Mouse (Mus musculus) CH12.LX (cell line): ENCODE results near the gene Myo15. TPM values are rescaled to one million over a fixed set of nuclear protein-coding genes. Genes with fewer than 3 reads are reported as not detected.
A peak's percentile ranks its signal among the peaks of the same experiment; 100 is the strongest.

Source experiments
- DNase-seq: peaks from one replicate; pipeline ENCODE4 v3.0.0-alpha.2; 2013; ENCODE audit errors: extremely low read depth
- H3K27ac ChIP-seq: 2 replicates; pipeline ENCODE4 v1.5.1; 2012; ENCODE audit warnings: low read depth, mild to moderate bottlenecking, control low read depth, moderate library complexity; ENCODE audit not compliant: insufficient read depth
- H3K27me3 ChIP-seq: replicated peaks from 2 replicates; pipeline ENCODE3; 2012; ENCODE audit warnings: inconsistent platforms
- H3K36me3 ChIP-seq, 2 experiments: replicated peaks in 1 of 2; 2 replicates each; pipeline versions ENCODE3 to v1.6.1; 2012; ENCODE audit warnings: inconsistent platforms in 1 of 2, low read length in 1 of 2, mild to moderate bottlenecking in 1 of 2, mixed read lengths in 1 of 2, moderate library complexity in 1 of 2; ENCODE audit not compliant: control insufficient read depth in 1 of 2, insufficient read depth in 1 of 2
- H3K4me1 ChIP-seq, 2 experiments: 2 replicates each; pipeline ENCODE4 v1.6.1; 2012; ENCODE audit warnings: inconsistent platforms in 1 of 2, moderate library complexity in 1 of 2; ENCODE audit not compliant: insufficient read depth in 2 of 2, control insufficient read depth in 1 of 2
- H3K4me2 ChIP-seq: 2 replicates; pipeline ENCODE4 v1.6.1; 2012; ENCODE audit warnings: low read depth, mild to moderate bottlenecking, control low read depth; ENCODE audit not compliant: poor library complexity, insufficient read depth, severe bottlenecking
- H3K4me3 ChIP-seq, 3 experiments: fragments of 150-350 bp in 1 of 3; sonication (generic) in 1 of 3; replicated peaks in 1 of 3; 2 replicates each; pipeline versions ENCODE3 to v1.5.1; 2011 to 2012; ENCODE audit warnings: low read depth in 2 of 3, low read length in 2 of 3, mild to moderate bottlenecking in 2 of 3, moderate library complexity in 2 of 3, control low read depth in 1 of 3, improper control_type of control experiment in 1 of 3, inconsistent platforms in 1 of 3, mixed read lengths in 1 of 3; ENCODE audit not compliant: poor library complexity in 1 of 3
- H3K79me2 ChIP-seq: replicated peaks from 2 replicates; pipeline ENCODE4 v1.6.1; 2012; ENCODE audit warnings: mild to moderate bottlenecking, moderate library complexity; ENCODE audit not compliant: control insufficient read depth, poor library complexity, insufficient read depth, severe bottlenecking; ENCODE audit errors: extremely low read depth
- H3K9ac ChIP-seq: 2 replicates; pipeline ENCODE4 v1.6.1; 2012; ENCODE audit warnings: low read depth, mild to moderate bottlenecking, control low read depth, moderate library complexity; ENCODE audit not compliant: insufficient read depth
- H3K9me3 ChIP-seq: replicated peaks from 2 replicates; pipeline ENCODE3; 2012; ENCODE audit warnings: low read length, inconsistent platforms, mixed read lengths
- CHD1 ChIP-seq: IDR thresholded peaks from 2 replicates; pipeline ENCODE4 v1.6.1; 2012; ENCODE audit warnings: low read depth, low read length, improper control_type of control experiment, inconsistent platforms
- CTCF ChIP-seq, 2 experiments: IDR thresholded peaks in 1 of 2; conservative IDR thresholded peaks in 1 of 2; 2 replicates each; pipeline ENCODE4 v1.5.1; 2011 to 2012; ENCODE audit warnings: low read depth in 2 of 2, low read length in 2 of 2, improper control_type of control experiment in 1 of 2, inconsistent platforms in 1 of 2, mild to moderate bottlenecking in 1 of 2, moderate library complexity in 1 of 2
- E2F4 ChIP-seq: IDR thresholded peaks from 2 replicates; pipeline ENCODE4 v1.6.1; 2011; ENCODE audit warnings: low read depth, low read length, improper control_type of control experiment; ENCODE audit not compliant: insufficient replicate concordance
- ELF1 ChIP-seq: IDR thresholded peaks from 2 replicates; pipeline ENCODE4 v1.6.1; 2014; ENCODE audit warnings: low read depth, mild to moderate bottlenecking, inconsistent platforms, low read length, improper control_type of control experiment
- EP300 ChIP-seq: IDR thresholded peaks from 2 replicates; pipeline ENCODE4 v1.6.1; 2011; ENCODE audit warnings: low read length, improper control_type of control experiment
- GABPA ChIP-seq: IDR thresholded peaks from 2 replicates; pipeline ENCODE4 v1.6.1; 2012; ENCODE audit warnings: low read depth, low read length, improper control_type of control experiment, inconsistent platforms; ENCODE audit not compliant: insufficient replicate concordance
- HCFC1 ChIP-seq: IDR thresholded peaks from 2 replicates; pipeline ENCODE4 v1.6.1; 2012; ENCODE audit warnings: low read depth, mild to moderate bottlenecking, inconsistent platforms, low read length, improper control_type of control experiment
- IRF4 ChIP-seq: IDR thresholded peaks from 2 replicates; pipeline ENCODE4 v1.6.1; 2014; ENCODE audit warnings: low read depth, mild to moderate bottlenecking, inconsistent platforms, low read length, improper control_type of control experiment
- JUN ChIP-seq: IDR thresholded peaks from 2 replicates; pipeline ENCODE4 v1.6.1; 2011; ENCODE audit warnings: low read depth, mild to moderate bottlenecking, low read length, improper control_type of control experiment, moderate library complexity; ENCODE audit not compliant: insufficient read depth
- KAT2A ChIP-seq: IDR thresholded peaks from 2 replicates; pipeline ENCODE4 v1.6.1; 2012; ENCODE audit warnings: low read length, improper control_type of control experiment, inconsistent platforms; ENCODE audit not compliant: insufficient replicate concordance
- MAFK ChIP-seq: IDR thresholded peaks from 2 replicates; pipeline ENCODE4 v1.6.1; 2011; ENCODE audit warnings: low read length, improper control_type of control experiment; ENCODE audit not compliant: insufficient replicate concordance
- MAX ChIP-seq: IDR thresholded peaks from 2 replicates; pipeline ENCODE4 v1.6.1; 2011; ENCODE audit warnings: low read length, improper control_type of control experiment
- MAZ ChIP-seq: IDR thresholded peaks from 2 replicates; pipeline ENCODE4 v1.6.1; 2012; ENCODE audit warnings: low read depth, mild to moderate bottlenecking, inconsistent platforms, low read length, improper control_type of control experiment, moderate library complexity
- MXI1 ChIP-seq: IDR thresholded peaks from 2 replicates; pipeline ENCODE4 v1.6.1; 2011; ENCODE audit warnings: mild to moderate bottlenecking, low read depth, low read length, improper control_type of control experiment
- MYC ChIP-seq: IDR thresholded peaks from 2 replicates; pipeline ENCODE4 v1.6.1; 2011; ENCODE audit warnings: low read depth, mild to moderate bottlenecking, improper control_type of control experiment, low read length
- NRF1 ChIP-seq: IDR thresholded peaks from 2 replicates; pipeline ENCODE4 v1.6.1; 2014; ENCODE audit warnings: low read depth, mild to moderate bottlenecking, inconsistent platforms, low read length, improper control_type of control experiment, moderate library complexity
- PAX5 ChIP-seq: IDR thresholded peaks from 2 replicates; pipeline ENCODE4 v1.6.1; 2012; ENCODE audit warnings: low read length, inconsistent platforms, mixed read lengths
- POLR2A ChIP-seq: IDR thresholded peaks from 2 replicates; pipeline ENCODE4 v1.6.1; 2011; ENCODE audit warnings: low read depth, mild to moderate bottlenecking, improper control_type of control experiment, low read length
- POLR2AphosphoS2 ChIP-seq: IDR thresholded peaks from 2 replicates; pipeline ENCODE4 v1.6.1; 2011; ENCODE audit warnings: low read depth, low read length, improper control_type of control experiment
- RAD21 ChIP-seq: IDR thresholded peaks from 2 replicates; pipeline ENCODE4 v1.6.1; 2011; ENCODE audit warnings: low read depth, mild to moderate bottlenecking, low read length, improper control_type of control experiment, moderate library complexity
- RCOR1 ChIP-seq: conservative IDR thresholded peaks from 2 replicates; pipeline ENCODE4 v1.6.1; 2012; ENCODE audit warnings: low read depth, mild to moderate bottlenecking, inconsistent platforms, low read length, improper control_type of control experiment
- SMC3 ChIP-seq: IDR thresholded peaks from 2 replicates; pipeline ENCODE4 v1.6.1; 2011; ENCODE audit warnings: low read depth, low read length, improper control_type of control experiment
- TBP ChIP-seq: conservative IDR thresholded peaks from 2 replicates; pipeline ENCODE4 v1.6.1; 2011; ENCODE audit warnings: low read depth, low read length, improper control_type of control experiment
- TCF12 ChIP-seq: IDR thresholded peaks from 2 replicates; pipeline ENCODE4 v1.6.1; 2014; ENCODE audit warnings: low read depth, mild to moderate bottlenecking, inconsistent platforms, low read length, improper control_type of control experiment
- USF1 ChIP-seq: IDR thresholded peaks from 2 replicates; pipeline ENCODE4 v1.6.1; 2014; ENCODE audit warnings: low read depth, mild to moderate bottlenecking, inconsistent platforms, low read length, improper control_type of control experiment
- USF2 ChIP-seq: conservative IDR thresholded peaks from 2 replicates; pipeline ENCODE4 v1.6.1; 2011; ENCODE audit warnings: low read depth, low read length, improper control_type of control experiment
- ZC3H11A ChIP-seq: IDR thresholded peaks from 2 replicates; pipeline ENCODE4 v1.6.1; 2012; ENCODE audit warnings: low read depth, mild to moderate bottlenecking, inconsistent platforms, low read length, improper control_type of control experiment
- ZKSCAN1 ChIP-seq: IDR thresholded peaks from 2 replicates; pipeline ENCODE4 v1.6.1; 2012; ENCODE audit warnings: low read depth, inconsistent platforms, low read length, improper control_type of control experiment, borderline replicate concordance
- ZNF384 ChIP-seq: IDR thresholded peaks from 2 replicates; pipeline ENCODE4 v1.6.1; 2012; ENCODE audit warnings: low read depth, low read length, improper control_type of control experiment, inconsistent platforms
- dilution Hi-C: fragments of 300-500 bp; cut with MboI; formaldehyde crosslinking; loops from 2 replicates; pipeline ENCODE4 v1.14.3; 2020; ENCODE audit warnings: low sequenced_read_pairs; ENCODE audit not compliant: extremely low pct_unique_long_range_greater_than_20kb, extremely low pct_ligation_motif_present
- in situ Hi-C: fragments of 300-500 bp; cut with MboI; formaldehyde crosslinking; loops from 3 replicates; pipeline ENCODE4 v1.14.3; 2019; ENCODE audit warnings: low sequenced_read_pairs, low pct_ligation_motif_present, low pct_unique_long_range_greater_than_20kb, mixed read lengths
- polyA plus RNA-seq: library from polyadenylated mRNA; unstranded; fragments of >175 nt; gene quantifications from 2 replicates; pipeline ENCODE4 v1.2.1, GENCODE M21; 2012; ENCODE audit warnings: low read depth; ENCODE audit not compliant: insufficient read length
- total RNA-seq, 2 experiments: library from RNA; depleted of rRNA; stranded (reverse); fragments of 300-350 nt in 1 of 2; fragments of >200 nt in 1 of 2; gene quantifications; 2 replicates each; pipeline ENCODE4 v1.2.3; 2012 to 2014

Gene Myo15
- total RNA-seq (2012; rRNA removed): 0.04 and 0.08 TPM in 2 replicates
- total RNA-seq (2014; rRNA removed): 0.01 TPM in 1 of 2 replicates, not detected in the other
- polyA plus RNA-seq: 0.10 and 0.13 TPM in 2 replicates

GRCm38 (mm10) chr11:60469039-60469438 lies at the start of gene Myo15:
TSS of gene Myo15 (plus strand) at chr11:60469339.
- dilution Hi-C loops: no loop called here
- in situ Hi-C loops: no loop called here
- Histone ChIP-seq H3K79me2 (no peaks in the 10 kb centered on the region), H3K4me2 (no peak within 1 kb of the TSS), H3K36me3 (peaks cover 58 to 84% of the 10 kb centered on the region in 2 experiments), H3K9me3 (no peaks in the 10 kb centered on the region), H3K27me3 (no peaks in the 10 kb centered on the region), H3K4me1 (no peaks in the 10 kb centered on the region), H3K9ac (no peak within 1 kb of the TSS), H3K4me3 (no peak within 1 kb of the TSS), H3K27ac (no peak within 1 kb of the TSS)
- DNase-seq: no peak
- TF ChIP-seq MXI1 (no peak), SMC3 (no peak), RCOR1 (no peak), ELF1 (no peak), RAD21 (no peak), POLR2AphosphoS2 (no peak), JUN (no peak), CTCF (conservative IDR thresholded peaks at IDR 0.05 in 1 of 2, IDR thresholded peaks at IDR 0.05 in 1 of 2; ENCODE audit: low read depth in 2 of 2, low read length in 2 of 2) (no peak), PAX5 (no peak), E2F4 (no peak), IRF4 (no peak), MAZ (no peak), HCFC1 (no peak), USF2 (no peak)

GRCm38 (mm10) chr11:60422046-60422668 lies 47.0 kb upstream of the Myo15 start:
- dilution Hi-C loops: no loop called here
- Histone ChIP-seq H3K9me3 (no peaks in the 10 kb centered on the region), H3K4me1 (peaks cover 5 to 36% of the 10 kb centered on the region in 2 experiments), H3K27ac (no peak overlapping the region), H3K9ac (no peak overlapping the region), H3K27me3 (no peaks in the 10 kb centered on the region), H3K4me3 (no peak overlapping the region), H3K79me2 (peaks cover 8% of the 10 kb centered on the region; the same call in 1 of the 2 replicates), H3K36me3 (peaks cover 3 to 37% of the 10 kb centered on the region in 2 experiments), H3K4me2 (no peak overlapping the region)
- DNase-seq: peak; percentile 57
- in situ Hi-C loops: loop anchor here (25.0 kb wide), 1 partner anchor 335 kb away; no protein-coding TSS in a partner anchor
- TF ChIP-seq CTCF (conservative IDR thresholded peaks at IDR 0.05 in 1 of 2, IDR thresholded peaks at IDR 0.05 in 1 of 2; ENCODE audit: low read depth in 2 of 2, low read length in 2 of 2) (peak in 1 of 2 experiments; percentile 57; a peak in 2 of 4 replicates), MYC (no peak), USF2 (no peak), MAX (no peak), TCF12 (no peak), EP300 (no peak), PAX5 (no peak), HCFC1 (no peak), KAT2A (no peak), MAFK (no peak), ZC3H11A (no peak), RCOR1 (no peak), GABPA (no peak), USF1 (no peak), SMC3 (peak; percentile 54), MXI1 (no peak), ZNF384 (peak; percentile 96), RAD21 (peak; percentile 35), POLR2A (no peak), IRF4 (no peak), ELF1 (no peak), NRF1 (no peak), MAZ (no peak), POLR2AphosphoS2 (no peak), E2F4 (no peak), ZKSCAN1 (no peak), TBP (no peak), CHD1 (no peak)
